Mouse (Mus musculus) stomach, postnatal 0 days (tissue): ENCODE measurements at regions not wholly inside any gene's neighbourhood (a gene's known extent, or its start where the extent isn't known, plus 50 kb on each side); places are given as distances from the start of the nearest gene placed in this dataset.

Experiments
- ATAC-seq: fragments of 200-750 bp; cut with Nextera tagmentation; 2 replicates; pipeline ENCODE4 v1.8.0; 2017; ENCODE audit not compliant: low FRiP score, low TSS enrichment
- DNase-seq: peaks from one replicate; pipeline ENCODE4 v3.0.0-alpha.2; 2016; ENCODE audit warnings: low spot score
- H3K27ac ChIP-seq: fragments of 300-500 bp; sonication (generic); replicated peaks from 2 replicates; pipeline ENCODE4 v1.5.1; 2014; ENCODE audit warnings: mild to moderate bottlenecking, control low read depth
- H3K27me3 ChIP-seq: fragments of 300-500 bp; sonication (generic); 2 replicates; pipeline ENCODE4 v1.6.1; 2014; ENCODE audit warnings: low read length; ENCODE audit not compliant: control insufficient read depth, insufficient read depth
- H3K36me3 ChIP-seq: fragments of 300-500 bp; sonication (generic); 2 replicates; pipeline ENCODE4 v1.6.1; 2014; ENCODE audit warnings: low read length, mixed read lengths; ENCODE audit not compliant: control insufficient read depth, insufficient read depth
- H3K4me1 ChIP-seq: fragments of 300-500 bp; sonication (generic); replicated peaks from 2 replicates; pipeline ENCODE4 v1.6.1; 2014; ENCODE audit warnings: antibody characterized with exemption; ENCODE audit not compliant: control insufficient read depth, insufficient read depth
- H3K4me2 ChIP-seq: fragments of 300-500 bp; sonication (generic); replicated peaks from 2 replicates; pipeline ENCODE4 v1.6.1; 2014; ENCODE audit warnings: low read depth, mild to moderate bottlenecking, control low read depth, moderate library complexity
- H3K4me3 ChIP-seq: fragments of 300-500 bp; sonication (generic); 2 replicates; pipeline ENCODE4 v1.5.1; 2014; ENCODE audit warnings: low read depth, low read length, control low read depth
- H3K9ac ChIP-seq: fragments of 300-500 bp; sonication (generic); 2 replicates; pipeline ENCODE4 v1.6.1; 2014; ENCODE audit warnings: mild to moderate bottlenecking, low read length, control low read depth, mixed read lengths
- H3K9me3 ChIP-seq: fragments of 300-500 bp; sonication (generic); 2 replicates; pipeline ENCODE4 v1.6.1; 2016; ENCODE audit warnings: low read length; ENCODE audit not compliant: control insufficient read depth
- CTCF ChIP-seq: IDR thresholded peaks from 2 replicates; pipeline ENCODE4 v1.5.1; 2016; ENCODE audit warnings: antibody characterized with exemption, low read depth, mild to moderate bottlenecking, moderate library complexity
- EP300 ChIP-seq: optimal IDR thresholded peaks from 2 replicates; pipeline ENCODE3; 2016; ENCODE audit warnings: antibody characterized with exemption
- WGBS: fragments of 180-500 bp; shearing (Covaris S2); extraction: QIAGEN DNeasy Blood & Tissue Kit; methylation state at CpG from one replicate; pipeline ENCODE4 v1.1.7; 2014; 5-methylcytosine and 5-hydroxymethylcytosine counted together

GRCm38 (mm10) chr12:51118021-51118694 is 229.7 kb upstream of the G2e3 start:
- no peak overlapping the region for H3K4me2 ChIP-seq
- DNase-seq (no peak), ATAC-seq (no peak; the same call in 1 of the 2 replicates)
- no peaks in the 10 kb centered on the region for H3K9me3 ChIP-seq
- H3K4me3 ChIP-seq, result no peak overlapping the region
- no peaks in the 10 kb centered on the region for H3K27me3 ChIP-seq
- no peaks in the 10 kb centered on the region for H3K36me3 ChIP-seq
- no peak for TF ChIP-seq EP300
- TF ChIP-seq CTCF, result no peak
- H3K9ac ChIP-seq, result no peak overlapping the region
- H3K27ac ChIP-seq, result 0 out of 2 replicates have a peak overlapping the region, but pooled peaks have one; percentile 31
- no peaks in the 10 kb centered on the region for H3K4me1 ChIP-seq
- 67% methylated on average over 14 of the region's 14 CpGs for WGBS

- Histone ChIP-seq H3K9ac (no peak overlapping the region), H3K4me1 (no peaks in the 10 kb centered on the region), H3K27me3 (no peaks in the 10 kb centered on the region), H3K9me3 (no peaks in the 10 kb centered on the region), H3K27ac (no peak overlapping the region), H3K4me3 (no peak overlapping the region), H3K36me3 (no peaks in the 10 kb centered on the region), H3K4me2 (no peak overlapping the region)
- ATAC-seq, result no peak
- TF ChIP-seq CTCF (no peak), EP300 (no peak)
- 63% methylated on average over 8 of the region's 8 CpGs for WGBS
- no peak for DNase-seq
Measured at GRCm38 (mm10) chr12:51117436-51118020, 230.3 kb upstream of the G2e3 start.

GRCm38 (mm10) chr12:51111811-51112210 is 236.1 kb upstream of the G2e3 start:
- DNase-seq (no peak), ATAC-seq (no peak)
- WGBS, result 20% methylated on average over 4 of the region's 4 CpGs
- Histone ChIP-seq H3K36me3 (no peaks in the 10 kb centered on the region), H3K4me3 (no peak overlapping the region), H3K9ac (no peak overlapping the region), H3K9me3 (no peaks in the 10 kb centered on the region), H3K4me2 (no peak overlapping the region), H3K27ac (no peak overlapping the region), H3K4me1 (no peaks in the 10 kb centered on the region), H3K27me3 (no peaks in the 10 kb centered on the region)
- TF ChIP-seq CTCF (no peak), EP300 (no peak)

GRCm38 (mm10) chr12:51108044-51108443 is 239.8 kb upstream of the G2e3 start:
- WGBS, result 61% methylated on average over 5 of the region's 5 CpGs
- no peak for ATAC-seq
- Histone ChIP-seq H3K4me3 (no peak overlapping the region), H3K36me3 (no peaks in the 10 kb centered on the region), H3K9ac (no peak overlapping the region), H3K27ac (no peak overlapping the region), H3K9me3 (no peaks in the 10 kb centered on the region), H3K27me3 (no peaks in the 10 kb centered on the region), H3K4me2 (no peak overlapping the region), H3K4me1 (no peaks in the 10 kb centered on the region)
- DNase-seq, result no peak
- TF ChIP-seq EP300 (no peak), CTCF (no peak)

- ATAC-seq, result no peak
- no peak overlapping the region for H3K4me3 ChIP-seq
Measured at GRCm38 (mm10) chr12:51103541-51104042, 244.3 kb upstream of the G2e3 start.

GRCm38 (mm10) chr12:51101636-51102035 is 246.2 kb upstream of the G2e3 start:
- no peaks in the 10 kb centered on the region for H3K36me3 ChIP-seq
- no peak for ATAC-seq
- no peak overlapping the region for H3K9ac ChIP-seq
- no peak overlapping the region for H3K27ac ChIP-seq
- H3K4me1 ChIP-seq, result no peaks in the 10 kb centered on the region
- H3K4me2 ChIP-seq, result no peak overlapping the region
- WGBS, result 75% methylated on average over 6 of the region's 6 CpGs
- no peaks in the 10 kb centered on the region for H3K9me3 ChIP-seq
- no peak for TF ChIP-seq EP300
- TF ChIP-seq CTCF, result no peak
- DNase-seq, result no peak
- no peak overlapping the region for H3K4me3 ChIP-seq
- H3K27me3 ChIP-seq, result no peaks in the 10 kb centered on the region

More at GRCm38 (mm10) chr12:51103541-51104042, 244.3 kb upstream of the G2e3 start:
- 47% methylated on average over 4 of the region's 4 CpGs for WGBS
- TF ChIP-seq CTCF (no peak), EP300 (no peak)
- Histone ChIP-seq H3K4me1 (no peaks in the 10 kb centered on the region), H3K9ac (no peak overlapping the region), H3K4me2 (no peak overlapping the region), H3K36me3 (no peaks in the 10 kb centered on the region), H3K27ac (no peak overlapping the region), H3K9me3 (no peaks in the 10 kb centered on the region), H3K27me3 (no peaks in the 10 kb centered on the region)
- DNase-seq, result no peak
